Mouse (Mus musculus) ovary, adult 18-20 months (tissue): Measurements from ENCODE around the gene Slc29a3.
"Not testable (repeated sequence)": the region's sequence is repeated elsewhere in the genome, so short reads cannot be mapped to it uniquely, and the experiment has no call there.

Source experiments
- DNase-seq: peaks from one replicate; pipeline ENCODE4 v3.0.0; 2022; ENCODE audit warnings: low spot score, mixed read lengths

Gene Slc29a3

GRCm38 (mm10) chr10:60726896-60727295, 25.7 kb downstream of the Slc29a3 start:
- DNase-seq: no peak

GRCm38 (mm10) chr10:60724496-60724895, 28.1 kb downstream of the Slc29a3 start:
- no peak for DNase-seq

GRCm38 (mm10) chr10:60723345-60723744, 29.2 kb downstream of the Slc29a3 start:
- no peak for DNase-seq

- DNase-seq: no peak
Observed at GRCm38 (mm10) chr10:60721640-60722039, 31.0 kb downstream of the Slc29a3 start.

GRCm38 (mm10) chr10:60720461-60720860, 32.1 kb downstream of the Slc29a3 start:
- no peak for DNase-seq

GRCm38 (mm10) chr10:60718491-60718890, 34.1 kb downstream of the Slc29a3 start:
- no peak for DNase-seq

GRCm38 (mm10) chr10:60716449-60716848, 36.1 kb downstream of the Slc29a3 start:
- no peak for DNase-seq

GRCm38 (mm10) chr10:60712299-60712698, 40.3 kb downstream of the Slc29a3 start:
- DNase-seq: not testable (repeated sequence)

GRCm38 (mm10) chr10:60708837-60709236, 43.8 kb downstream of the Slc29a3 start:
- DNase-seq: no peak

GRCm38 (mm10) chr10:60706268-60706667, 46.3 kb downstream of the Slc29a3 start:
- DNase-seq: no peak

GRCm38 (mm10) chr10:60705134-60705533, 47.5 kb downstream of the Slc29a3 start:
- DNase-seq: no peak

GRCm38 (mm10) chr10:60697775-60698174, 54.8 kb downstream of the Slc29a3 start:
- DNase-seq: no peak

- peak; percentile 12 for DNase-seq
Observed at GRCm38 (mm10) chr10:60696975-60697374, 55.6 kb downstream of the Slc29a3 start.

GRCm38 (mm10) chr10:60696390-60696789, 56.2 kb downstream of the Slc29a3 start, which contains the start of gene Cdh23:
Gene Cdh23 (minus strand): TSS chr10:60696490.
- DNase-seq: no peak

- no peak for DNase-seq
Observed at GRCm38 (mm10) chr10:60691671-60692390, 60.8 kb downstream of the Slc29a3 start.

- no peak for DNase-seq
Observed at GRCm38 (mm10) chr10:60690960-60691359, 61.6 kb downstream of the Slc29a3 start.

GRCm38 (mm10) chr10:60689396-60689795, 63.2 kb downstream of the Slc29a3 start:
- no peak for DNase-seq

- peak; percentile 38 for DNase-seq
Observed at GRCm38 (mm10) chr10:60687011-60687776, 65.4 kb downstream of the Slc29a3 start.

- no peak for DNase-seq
Observed at GRCm38 (mm10) chr10:60686641-60686975, 66.0 kb downstream of the Slc29a3 start.

- DNase-seq: no peak
Observed at GRCm38 (mm10) chr10:60685764-60686640, 66.6 kb downstream of the Slc29a3 start.

GRCm38 (mm10) chr10:60678926-60679325, 73.7 kb downstream of the Slc29a3 start:
- no peak for DNase-seq

GRCm38 (mm10) chr10:60677319-60677718, 75.3 kb downstream of the Slc29a3 start:
- no peak for DNase-seq
